In the genomic region with DNA sequence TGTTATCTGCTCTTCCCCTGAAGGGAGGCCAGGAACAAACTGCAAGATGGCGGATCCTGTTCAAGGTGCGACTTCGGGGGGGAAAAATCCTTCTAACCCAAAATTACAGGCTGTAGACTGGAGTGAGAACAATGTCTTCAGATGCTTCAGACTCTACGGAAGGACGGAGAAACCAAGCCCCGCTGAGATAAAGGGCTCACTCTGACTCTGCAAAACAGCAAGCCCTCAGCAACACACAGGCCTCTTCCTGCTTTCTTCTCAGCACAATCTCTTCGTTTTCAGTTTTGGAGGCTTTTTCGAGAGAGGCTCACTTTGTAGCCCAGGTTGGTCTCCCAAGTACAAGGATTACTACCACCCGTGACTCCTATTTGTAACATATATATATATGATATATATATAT, we compare ENCODE assay signal across 16 mouse cellular contexts.
"Had no signal": no experiment of that assay in that cellular context is flagged by ENCODE, and none has a peak within 500 bp of the region (broad histone marks: within the 10 kb centered on the region; RNA-seq: fewer than 3 reads in every experiment).

No protein-coding gene starts in this region.

- H3K4me3 ChIP-seq: limb, embryonic 12.5 days; midbrain, embryonic 10.5 days; myocyte; neural tube, embryonic 15.5 days had no signal

- H3K4me1 ChIP-seq: midbrain, embryonic 10.5 days; neural tube, embryonic 15.5 days had no signal

- ATAC-seq: inflammation-experienced regulatory T-cells, adult 6 months had no signal

- H3K27me3 ChIP-seq: limb, embryonic 12.5 days; neural tube, embryonic 15.5 days had no signal

- H3K27ac ChIP-seq: limb, embryonic 12.5 days; midbrain, embryonic 10.5 days; neural tube, embryonic 15.5 days had no signal

- DNase-seq: kidney, adult 8-10 months; kidney, postnatal 25 days; layer of hippocampus, adult 9-11 months; layer of hippocampus, postnatal 36 days; lung, embryonic 14.5 days; lung, postnatal 10 days; lung, postnatal 4 days; midbrain, embryonic 14.5 days; right cerebral cortex, adult 18-20 months; spleen, adult 18-20 months; thymus, postnatal 4 days had no signal

- H3K9me3 ChIP-seq: limb, embryonic 12.5 days; midbrain, embryonic 10.5 days; neural tube, embryonic 15.5 days had no signal

- H3K36me3 ChIP-seq: limb, embryonic 12.5 days; midbrain, embryonic 10.5 days; neural tube, embryonic 15.5 days had no signal

- H3K4me2 ChIP-seq: limb, embryonic 12.5 days; lung, embryonic 14.5 days; neural tube, embryonic 15.5 days had no signal

- H3K9ac ChIP-seq: limb, embryonic 12.5 days; lung, embryonic 14.5 days; neural tube, embryonic 15.5 days had no signal
